13 mouse cellular contexts compared by ENCODE assay signal in the genomic region with DNA sequence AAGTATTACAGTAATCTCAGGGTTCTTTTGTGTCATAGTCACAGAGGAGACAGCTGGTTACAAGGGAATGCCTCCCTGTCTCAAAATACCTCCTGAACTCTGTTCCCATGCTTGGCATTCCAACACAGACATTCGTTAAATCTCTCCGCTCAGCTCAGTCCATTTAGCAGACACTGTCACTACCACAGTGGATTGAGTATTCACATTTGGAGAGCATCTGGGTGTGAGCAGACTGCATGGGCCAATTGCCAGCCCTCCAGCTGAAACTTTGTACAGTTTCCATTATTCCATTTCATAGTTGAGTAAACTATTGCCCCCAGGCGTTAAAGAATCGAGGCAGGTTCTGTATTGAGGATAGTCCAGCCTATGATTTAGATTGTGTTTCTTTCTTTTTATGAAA.
DNase-seq lines count a peak whose midpoint lies in the region; ATAC-seq and TF ChIP-seq lines count a peak whose summit lies in the region.
"Had no signal": no experiment of that assay in that cellular context is flagged by ENCODE, and none has a peak within 500 bp of the region (broad histone marks: within the 10 kb centered on the region; RNA-seq: fewer than 3 reads in every experiment).

No protein-coding gene starts in this region.

- peak; percentile 63 to 71 for DNase-seq in cerebellum, postnatal 10 days
- peak; percentile 64 for DNase-seq in hindbrain, embryonic 14.5 days (ENCODE audit: low spot score)
- DNase-seq in hindbrain, embryonic 11.5 days (ENCODE audit: low spot score): no peak
- DNase-seq in limb, embryonic 14.5 days (ENCODE audit: low spot score): peak; percentile 75
- no peak for DNase-seq in spleen, postnatal 4 days (ENCODE audit: low spot score in 2 of 2)
- DNase-seq in T-cell, adult 2 months (ENCODE audit: low spot score): no peak
- DNase-seq: adrenal gland, adult 2 months; cerebellum, adult 18-20 months; liver had no signal

- H3K36me3 ChIP-seq in hindbrain, embryonic 14.5 days (replicated peaks; ENCODE audit: control insufficient read depth, insufficient read depth): no peaks in the 10 kb centered on the region
- H3K36me3 ChIP-seq in hindbrain, embryonic 11.5 days (ENCODE audit: control insufficient read depth, insufficient read depth, low read length): no peaks in the 10 kb centered on the region
- no peaks in the 10 kb centered on the region for H3K36me3 ChIP-seq in heart, embryonic 15.5 days
- no peaks in the 10 kb centered on the region for H3K36me3 ChIP-seq in limb, embryonic 14.5 days (ENCODE audit: control insufficient read depth, insufficient read depth, low read length)
- H3K36me3 ChIP-seq: embryonic facial prominence, embryonic 12.5 days had no signal

- no peak overlapping the region for H3K4me2 ChIP-seq in hindbrain, embryonic 14.5 days (replicated peaks)
- no peak overlapping the region for H3K4me2 ChIP-seq in hindbrain, embryonic 11.5 days (replicated peaks; ENCODE audit: low read depth, low read length)
- H3K4me2 ChIP-seq in heart, embryonic 15.5 days: no peak overlapping the region
- no peak overlapping the region for H3K4me2 ChIP-seq in limb, embryonic 14.5 days (replicated peaks; ENCODE audit: low read depth, low read length, severe bottlenecking)
- H3K4me2 ChIP-seq: embryonic facial prominence, embryonic 12.5 days; midbrain, embryonic 13.5 days had no signal

- no peak overlapping the region for H3K9ac ChIP-seq in hindbrain, embryonic 14.5 days
- H3K9ac ChIP-seq in hindbrain, embryonic 11.5 days (ENCODE audit: low read depth, low read length): no peak overlapping the region
- no peak overlapping the region for H3K9ac ChIP-seq in heart, embryonic 15.5 days
- no peak overlapping the region for H3K9ac ChIP-seq in limb, embryonic 14.5 days (ENCODE audit: low read depth, low read length, severe bottlenecking)
- H3K9ac ChIP-seq: embryonic facial prominence, embryonic 12.5 days; midbrain, embryonic 13.5 days had no signal

- no peaks in the 10 kb centered on the region for H3K27me3 ChIP-seq in hindbrain, embryonic 14.5 days (ENCODE audit: control insufficient read depth, insufficient read depth, low read length)
- H3K27me3 ChIP-seq in hindbrain, embryonic 11.5 days (ENCODE audit: control insufficient read depth, insufficient read depth, low read length): no peaks in the 10 kb centered on the region
- H3K27me3 ChIP-seq in heart, embryonic 15.5 days: no peaks in the 10 kb centered on the region
- no peaks in the 10 kb centered on the region for H3K27me3 ChIP-seq in limb, embryonic 14.5 days (ENCODE audit: control insufficient read depth, insufficient read depth, low read length)
- H3K27me3 ChIP-seq: embryonic facial prominence, embryonic 12.5 days; midbrain, embryonic 13.5 days had no signal

- TF ChIP-seq POLR2A in limb, embryonic 14.5 days (IDR thresholded peaks at IDR 0.05; ENCODE audit: borderline replicate concordance, extremely low read depth, insufficient read depth, insufficient read length): no peak

- no peak overlapping the region for H3K27ac ChIP-seq in hindbrain, embryonic 14.5 days
- H3K27ac ChIP-seq in hindbrain, embryonic 11.5 days (ENCODE audit: low read depth, low read length): no peak overlapping the region
- peak overlapping the region; percentile 42 for H3K27ac ChIP-seq in heart, embryonic 15.5 days
- no peak overlapping the region for H3K27ac ChIP-seq in limb, embryonic 14.5 days (replicated peaks; ENCODE audit: low read depth, low read length)
- H3K27ac ChIP-seq: embryonic facial prominence, embryonic 12.5 days; midbrain, embryonic 13.5 days had no signal

- H3K4me3 ChIP-seq in hindbrain, embryonic 14.5 days (replicated peaks; ENCODE audit: low read length): no peak overlapping the region
- no peak overlapping the region for H3K4me3 ChIP-seq in hindbrain, embryonic 11.5 days (ENCODE audit: low read depth, low read length)
- no peak overlapping the region for H3K4me3 ChIP-seq in heart, embryonic 15.5 days
- no peak overlapping the region for H3K4me3 ChIP-seq in limb, embryonic 14.5 days (replicated peaks; ENCODE audit: low read length)
- H3K4me3 ChIP-seq: embryonic facial prominence, embryonic 12.5 days; midbrain, embryonic 13.5 days had no signal

- ATAC-seq in cerebellum, adult (ENCODE audit: insufficient number of reproducible peaks, low FRiP score, low TSS enrichment): no peak
- ATAC-seq in hindbrain, embryonic 14.5 days (ENCODE audit: low FRiP score): peak; percentile 34; the same call in 1 of the 2 replicates
- no peak for ATAC-seq in hindbrain, embryonic 11.5 days (ENCODE audit: low FRiP score)
- peak; percentile 35 for ATAC-seq in heart, embryonic 15.5 days (replicated peaks; ENCODE audit: insufficient number of reproducible peaks, insufficient read depth, low FRiP score, low read depth)
- 0 out of 2 replicates have a peak, but pooled peaks have one; percentile 57 for ATAC-seq in limb, embryonic 14.5 days (ENCODE audit: low FRiP score, low read depth)
- ATAC-seq: midbrain, embryonic 13.5 days had no signal

- H3K4me1 ChIP-seq in hindbrain, embryonic 14.5 days (replicated peaks; ENCODE audit: control insufficient read depth, insufficient read depth, low read length): no peaks in the 10 kb centered on the region
- no peaks in the 10 kb centered on the region for H3K4me1 ChIP-seq in hindbrain, embryonic 11.5 days (replicated peaks; ENCODE audit: control insufficient read depth, insufficient read depth, low read length)
- peaks cover 6% of the 10 kb centered on the region; the same call in 1 of the 2 replicates for H3K4me1 ChIP-seq in heart, embryonic 15.5 days (replicated peaks)
- peaks cover 10% of the 10 kb centered on the region; the same call in 1 of the 2 replicates for H3K4me1 ChIP-seq in limb, embryonic 14.5 days (ENCODE audit: control insufficient read depth, insufficient read depth, low read length)

- 45% methylated on average over 4 of the region's 4 CpGs for WGBS in hindbrain, embryonic 14.5 days
- WGBS in hindbrain, embryonic 11.5 days: 85% methylated on average over 4 of the region's 4 CpGs
- 44% methylated on average over 4 of the region's 4 CpGs for WGBS in heart, embryonic 15.5 days
- 51% methylated on average over 4 of the region's 4 CpGs for WGBS in limb, embryonic 14.5 days

- no peaks in the 10 kb centered on the region for H3K9me3 ChIP-seq in hindbrain, embryonic 14.5 days (ENCODE audit: control insufficient read depth, low read length)
- no peaks in the 10 kb centered on the region for H3K9me3 ChIP-seq in hindbrain, embryonic 11.5 days (ENCODE audit: control insufficient read depth, low read length)
- no peaks in the 10 kb centered on the region for H3K9me3 ChIP-seq in heart, embryonic 15.5 days (replicated peaks)
- H3K9me3 ChIP-seq in limb, embryonic 14.5 days (ENCODE audit: control insufficient read depth, low read length): no peaks in the 10 kb centered on the region
- H3K9me3 ChIP-seq: embryonic facial prominence, embryonic 12.5 days; midbrain, embryonic 13.5 days had no signal

Comparison
In these comparisons a context has a peak if more than half of its experiments do, and no peak if none do; other contexts are left out.
1. DNase-seq: peak in cerebellum, postnatal 10 days (2 of 2), hindbrain, embryonic 14.5 days (single experiment) and limb, embryonic 14.5 days (single experiment); none in hindbrain, embryonic 11.5 days (single experiment), spleen, postnatal 4 days (0 of 2) and T-cell, adult 2 months (single experiment).
2. ATAC-seq: peak in hindbrain, embryonic 14.5 days (single experiment), heart, embryonic 15.5 days (single experiment) and limb, embryonic 14.5 days (single experiment); none in cerebellum, adult (single experiment) and hindbrain, embryonic 11.5 days (single experiment).